Mouse (Mus musculus) G1E (cell line): Measurements from ENCODE around the gene Cdk14.

Source experiments
- CTCF ChIP-seq: IDR thresholded peaks from 2 replicates; pipeline ENCODE4 v1.5.1; 2012; ENCODE audit warnings: low read depth, low read length, inconsistent platforms, mixed read lengths
- GATA1 ChIP-seq: IDR thresholded peaks from 2 replicates; pipeline ENCODE4 v1.6.1; 2012; ENCODE audit warnings: borderline replicate concordance, low read length, inconsistent platforms, mixed read lengths
- GATA2 ChIP-seq: IDR thresholded peaks from 2 replicates; pipeline ENCODE4 v1.6.1; 2012; ENCODE audit warnings: low read depth, low read length, inconsistent platforms, borderline replicate concordance
- POLR2AphosphoS5 ChIP-seq: IDR thresholded peaks from 2 replicates; pipeline ENCODE4 v1.6.1; 2012; ENCODE audit warnings: low read depth, low read length, inconsistent platforms; ENCODE audit not compliant: insufficient replicate concordance
- TAL1 ChIP-seq: conservative IDR thresholded peaks from 2 replicates; pipeline ENCODE4 v1.6.1; 2012; ENCODE audit warnings: low read depth, low read length, inconsistent platforms, mixed read lengths

DNA sequence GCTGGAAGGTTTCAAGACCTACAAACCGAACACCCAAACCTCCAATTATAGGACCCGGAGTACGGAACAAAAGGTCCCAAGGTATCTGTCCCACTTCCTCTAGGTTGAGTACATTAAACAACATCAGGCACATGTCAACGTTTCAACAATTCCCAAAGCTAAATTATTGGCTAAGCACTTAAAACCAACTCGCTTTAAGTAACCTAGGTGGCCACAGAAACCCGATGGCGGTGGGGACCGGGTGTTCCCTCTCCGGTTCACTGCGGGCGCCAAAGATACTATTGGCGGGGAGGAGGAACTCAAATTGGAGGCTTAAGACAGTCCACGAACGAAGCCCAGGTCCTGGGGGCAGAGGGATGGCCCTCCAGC lies 40.6 kb downstream of the Cdk14 start:
- TF ChIP-seq CTCF (no peak), GATA1 (no peak), TAL1 (no peak), GATA2 (no peak), POLR2AphosphoS5 (no peak)
